Mouse (Mus musculus): ENCODE measurements around the gene Hmgcr.
"Not testable (repeated sequence)": the region's sequence is repeated elsewhere in the genome, so short reads cannot be mapped to it uniquely, and the experiment has no call there.

Gene Hmgcr

GRCm38 (mm10) chr13:96671078-96671905, 556 bp upstream of the Hmgcr start:
- DNase-seq (ENCODE audit: low read depth in 2 of 2, low spot score in 2 of 2), result peak in 1 of 2 experiments; percentile 1

GRCm38 (mm10) chr13:96670019-96670405, 724 bp downstream of the Hmgcr start:
- DNase-seq (ENCODE audit: low read depth in 2 of 2, low spot score in 2 of 2), result no peak

GRCm38 (mm10) chr13:96664419-96664974, 6.2 kb downstream of the Hmgcr start:
- DNase-seq (ENCODE audit: low read depth in 2 of 2, low spot score in 2 of 2), result no peak

GRCm38 (mm10) chr13:96663120-96663519, 7.6 kb downstream of the Hmgcr start:
- not testable (repeated sequence) for DNase-seq (ENCODE audit: low read depth in 2 of 2, low spot score in 2 of 2)

GRCm38 (mm10) chr13:96660095-96660860, 10.5 kb downstream of the Hmgcr start:
- DNase-seq (ENCODE audit: low read depth in 2 of 2, low spot score in 2 of 2), result no peak

GRCm38 (mm10) chr13:96658936-96659335, 11.8 kb downstream of the Hmgcr start:
- DNase-seq (ENCODE audit: low read depth in 2 of 2, low spot score in 2 of 2), result no peak

- DNase-seq (ENCODE audit: low read depth in 2 of 2, low spot score in 2 of 2), result no peak
Measured at GRCm38 (mm10) chr13:96656673-96657072, 14.1 kb downstream of the Hmgcr start.

GRCm38 (mm10) chr13:96653041-96653440, 17.7 kb downstream of the Hmgcr start:
- DNase-seq (ENCODE audit: low read depth in 2 of 2, low spot score in 2 of 2), result no peak

GRCm38 (mm10) chr13:96645822-96646221, 24.9 kb downstream of the Hmgcr start:
- DNase-seq (ENCODE audit: low read depth in 2 of 2, low spot score in 2 of 2), result no peak

- DNase-seq (ENCODE audit: low read depth in 2 of 2, low spot score in 2 of 2), result no peak
Measured at GRCm38 (mm10) chr13:96644168-96644567, 26.6 kb downstream of the Hmgcr start.

GRCm38 (mm10) chr13:96630396-96630795, 40.3 kb downstream of the Hmgcr start:
- no peak for DNase-seq (ENCODE audit: low read depth in 2 of 2, low spot score in 2 of 2)

GRCm38 (mm10) chr13:96620891-96621290, 49.8 kb downstream of the Hmgcr start:
- DNase-seq (ENCODE audit: low read depth in 2 of 2, low spot score in 2 of 2), result no peak

- DNase-seq (ENCODE audit: low read depth in 2 of 2, low spot score in 2 of 2), result no peak
Measured at GRCm38 (mm10) chr13:96614615-96615014, 56.1 kb downstream of the Hmgcr start.

GRCm38 (mm10) chr13:96604242-96604641, 66.5 kb downstream of the Hmgcr start:
- no peak for DNase-seq (ENCODE audit: low read depth in 2 of 2, low spot score in 2 of 2)

- no peak for DNase-seq (ENCODE audit: low read depth in 2 of 2, low spot score in 2 of 2)
Measured at GRCm38 (mm10) chr13:96599182-96599581, 71.6 kb downstream of the Hmgcr start.

Measured in CD8-positive naive resting alpha-beta T cell, adult 2 months (primary cell).